Mouse (Mus musculus) heart, adult 2 months (tissue): ENCODE measurements at regions not wholly inside any gene's neighbourhood (a gene's known extent, or its start where the extent isn't known, plus 50 kb on each side); places are given as distances from the start of the nearest gene placed in this dataset.

ENCODE experiments used
- DNase-seq, 2 experiments: peaks; one replicate each; pipeline ENCODE4 v3.0.0; 2021
- H3K27ac ChIP-seq: fragments of 200-600 bp; 2 replicates; pipeline ENCODE4 v1.8.1; 2022
- H3K27me3 ChIP-seq: fragments of 200-500 bp; 2 replicates; pipeline ENCODE4 v1.6.1; 2012; ENCODE audit warnings: mild to moderate bottlenecking, low read length, inconsistent platforms, mixed read lengths; ENCODE audit not compliant: control insufficient read depth, insufficient read depth
- H3K36me3 ChIP-seq: fragments of 200-500 bp; 2 replicates; pipeline ENCODE4 v1.6.1; 2012; ENCODE audit warnings: low read length, inconsistent platforms; ENCODE audit not compliant: control insufficient read depth, insufficient read depth
- H3K4me1 ChIP-seq: fragments of 200-500 bp; 2 replicates; pipeline ENCODE4 v1.6.1; 2011; ENCODE audit warnings: low read length; ENCODE audit not compliant: control insufficient read depth, insufficient read depth
- H3K4me3 ChIP-seq: fragments of 200-600 bp; 2 replicates; pipeline ENCODE4 v1.8.1; 2022
- H3K79me2 ChIP-seq: fragments of 200-500 bp; replicated peaks from 2 replicates; pipeline ENCODE4 v1.6.1; 2012; ENCODE audit warnings: mild to moderate bottlenecking, inconsistent platforms, low read length, moderate library complexity, mixed read lengths; ENCODE audit not compliant: control insufficient read depth, insufficient read depth
- H3K9ac ChIP-seq: fragments of 200-500 bp; 2 replicates; pipeline ENCODE4 v1.6.1; 2012; ENCODE audit warnings: low read depth, mild to moderate bottlenecking, control low read depth, inconsistent platforms, low read length, mixed read lengths
- CTCF ChIP-seq: fragments of 200-600 bp; IDR thresholded peaks from 2 replicates; pipeline ENCODE4 v1.8.1; 2022; ENCODE audit warnings: antibody characterized with exemption, mild to moderate bottlenecking, moderate library complexity
- EP300 ChIP-seq: fragments of 200-500 bp; IDR thresholded peaks from 2 replicates; pipeline ENCODE4 v1.6.1; 2011; ENCODE audit warnings: low read depth, low read length, control low read depth; ENCODE audit not compliant: insufficient read depth
- POLR2A ChIP-seq: fragments of 200-500 bp; IDR thresholded peaks from 2 replicates; pipeline ENCODE4 v1.6.1; 2011; ENCODE audit warnings: mild to moderate bottlenecking, low read depth, low read length, control low read depth; ENCODE audit not compliant: insufficient read depth
- WGBS: fragments of 180-500 bp; shearing (Covaris S2); methylation state at CpG from one replicate; pipeline ENCODE4 v1.1.7; 2018; 5-methylcytosine and 5-hydroxymethylcytosine counted together
- intact Hi-C: fragments of 180-260 bp; cut with DNase I; formaldehyde crosslinking; loops from one replicate; pipeline ENCODE4 v1.15.1; 2025

- no peak for TF ChIP-seq EP300
- TF ChIP-seq POLR2A: no peak
- TF ChIP-seq CTCF: no peak
- intact Hi-C loops: no loop called here
- Histone ChIP-seq H3K36me3 (no peaks in the 10 kb centered on the region), H3K79me2 (no peaks in the 10 kb centered on the region), H3K4me3 (no peak overlapping the region), H3K27ac (no peak overlapping the region), H3K27me3 (no peaks in the 10 kb centered on the region), H3K9ac (no peak overlapping the region), H3K4me1 (no peaks in the 10 kb centered on the region)
- no peak for DNase-seq
Measured at GRCm38 (mm10) chr19:25975202-25975601, 303.0 kb downstream of the Dmrt2 start.

- H3K4me3 ChIP-seq: no peak overlapping the region
- H3K27ac ChIP-seq: no peak overlapping the region
- H3K36me3 ChIP-seq: no peaks in the 10 kb centered on the region
- H3K9ac ChIP-seq: no peak overlapping the region
- 59% methylated on average over 4 of the region's 4 CpGs for WGBS
- H3K4me1 ChIP-seq: no peaks in the 10 kb centered on the region
- H3K79me2 ChIP-seq: no peaks in the 10 kb centered on the region
- TF ChIP-seq CTCF (no peak), POLR2A (no peak), EP300 (no peak)
- intact Hi-C loops: no loop called here
- H3K27me3 ChIP-seq: no peaks in the 10 kb centered on the region
- no peak for DNase-seq
Measured at GRCm38 (mm10) chr19:25980308-25980707, 308.1 kb downstream of the Dmrt2 start.

GRCm38 (mm10) chr19:26014620-26015180 is 342.5 kb downstream of the Dmrt2 start:
- 39% methylated on average over 8 of the region's 8 CpGs for WGBS
- no peak for DNase-seq
- no peaks in the 10 kb centered on the region for H3K4me1 ChIP-seq

DNA sequence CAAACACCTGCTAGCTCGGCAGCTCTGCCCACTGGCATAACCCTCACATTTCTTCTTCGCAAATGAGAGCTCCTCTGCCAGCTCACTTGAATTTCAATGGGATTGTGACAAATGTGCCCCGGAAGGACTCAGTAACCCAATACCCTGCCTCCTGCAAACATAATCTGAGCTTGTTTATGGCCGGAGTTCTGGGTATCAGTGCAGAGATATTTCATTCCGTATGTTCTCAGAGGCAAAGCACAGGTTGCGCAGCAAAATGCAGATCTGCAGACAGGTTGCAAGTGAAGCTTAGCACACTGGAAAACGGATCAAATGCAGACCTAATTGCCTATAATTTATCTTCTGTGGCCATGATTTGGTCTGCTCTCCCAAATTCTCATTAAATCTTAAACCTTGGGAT is 348.9 kb downstream of the Dmrt2 start:
- no peaks in the 10 kb centered on the region for H3K36me3 ChIP-seq
- H3K4me3 ChIP-seq: no peak overlapping the region
- no peaks in the 10 kb centered on the region for H3K27me3 ChIP-seq
- intact Hi-C loops: no loop called here
- no peaks in the 10 kb centered on the region for H3K4me1 ChIP-seq
- no peak overlapping the region for H3K27ac ChIP-seq
- H3K9ac ChIP-seq: no peak overlapping the region
- TF ChIP-seq POLR2A: no peak
- TF ChIP-seq CTCF: no peak
- TF ChIP-seq EP300: no peak
- WGBS: 77% methylated on average over 7 of the region's 7 CpGs
- no peaks in the 10 kb centered on the region for H3K79me2 ChIP-seq
- DNase-seq: no peak

More at GRCm38 (mm10) chr19:26014620-26015180, 342.5 kb downstream of the Dmrt2 start:
- no peak for TF ChIP-seq POLR2A
- TF ChIP-seq CTCF: no peak
- TF ChIP-seq EP300: no peak
- Histone ChIP-seq H3K36me3 (no peaks in the 10 kb centered on the region), H3K9ac (no peak overlapping the region), H3K4me3 (no peak overlapping the region), H3K27ac (no peak overlapping the region), H3K79me2 (no peaks in the 10 kb centered on the region), H3K27me3 (no peaks in the 10 kb centered on the region)
- intact Hi-C loops: no loop called here

DNA sequence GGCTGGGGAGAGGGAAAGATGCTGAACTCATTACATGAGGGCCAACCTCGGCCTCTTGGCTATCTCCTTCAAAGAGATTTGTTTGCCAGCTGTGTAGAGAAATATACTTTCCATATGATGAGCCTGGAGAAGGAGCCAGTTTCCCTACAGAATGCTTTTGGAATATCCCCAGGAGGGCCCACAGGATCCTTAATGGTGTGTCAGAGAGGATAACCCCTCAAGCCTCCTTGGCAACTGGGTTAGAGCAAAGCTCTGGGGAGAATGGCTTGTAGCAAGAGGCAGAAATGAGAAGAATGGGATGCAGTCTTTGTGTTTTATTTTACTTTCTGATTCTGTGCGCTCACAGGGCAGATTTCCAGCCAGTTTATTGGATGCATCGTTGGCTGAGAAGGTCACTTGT is 353.9 kb downstream of the Dmrt2 start:
- intact Hi-C loops: no loop called here
- Histone ChIP-seq H3K36me3 (no peaks in the 10 kb centered on the region), H3K4me3 (no peak overlapping the region), H3K27me3 (no peaks in the 10 kb centered on the region), H3K4me1 (no peaks in the 10 kb centered on the region), H3K27ac (no peak overlapping the region), H3K79me2 (no peaks in the 10 kb centered on the region), H3K9ac (no peak overlapping the region)
- no peak for TF ChIP-seq EP300
- TF ChIP-seq CTCF: no peak
- no peak for TF ChIP-seq POLR2A
- no peak for DNase-seq
- WGBS: 66% methylated on average over 3 of the region's 3 CpGs

GRCm38 (mm10) chr19:26037270-26037669 is 365.1 kb downstream of the Dmrt2 start:
- DNase-seq: peak; percentile 3 to 17
- TF ChIP-seq POLR2A (no peak), CTCF (peak; percentile 58)
- WGBS: 7% methylated on average over 7 of the region's 7 CpGs

More at GRCm38 (mm10) chr19:26037270-26037669, 365.1 kb downstream of the Dmrt2 start:
- Histone ChIP-seq H3K27ac (no peak overlapping the region), H3K36me3 (no peaks in the 10 kb centered on the region), H3K79me2 (no peaks in the 10 kb centered on the region), H3K9ac (no peak overlapping the region), H3K4me3 (no peak overlapping the region), H3K27me3 (no peaks in the 10 kb centered on the region), H3K4me1 (no peaks in the 10 kb centered on the region)
- intact Hi-C loops: loop anchor here (5.0 kb wide), 1 partner anchor 325 kb away; no protein-coding TSS in a partner anchor
